Comparison of ENCODE assay signal across 17 mouse cellular contexts in genomic region chr7:113095092-113095491, GRCm38 (mm10).
"Had no signal": no experiment of that assay in that cellular context is flagged by ENCODE, and none has a peak within 500 bp of the region (broad histone marks: within the 10 kb centered on the region; RNA-seq: fewer than 3 reads in every experiment).

No protein-coding gene starts in this region.

- H3K9ac ChIP-seq: neural tube, embryonic 12.5 days; neural tube, embryonic 13.5 days; neural tube, embryonic 15.5 days; stomach, embryonic 15.5 days had no signal

- H3K9me3 ChIP-seq: neural tube, embryonic 12.5 days; neural tube, embryonic 13.5 days; neural tube, embryonic 15.5 days; stomach, embryonic 15.5 days had no signal

- H3K4me2 ChIP-seq: neural tube, embryonic 12.5 days; neural tube, embryonic 13.5 days; neural tube, embryonic 15.5 days; stomach, embryonic 15.5 days had no signal

- H3K27ac ChIP-seq: neural tube, embryonic 12.5 days; neural tube, embryonic 13.5 days; neural tube, embryonic 15.5 days; stomach, embryonic 15.5 days; stomach, postnatal 0 days had no signal

- H3K36me3 ChIP-seq: neural tube, embryonic 12.5 days; neural tube, embryonic 13.5 days; neural tube, embryonic 15.5 days; stomach, embryonic 15.5 days had no signal

- H3K27me3 ChIP-seq: neural tube, embryonic 12.5 days; neural tube, embryonic 13.5 days; neural tube, embryonic 15.5 days; stomach, embryonic 15.5 days had no signal

- DNase-seq: retina, postnatal 1 day; right cerebral cortex, adult 18-20 months; right cerebral cortex, postnatal 14 days; right cerebral cortex, postnatal 25 days; right cerebral cortex, postnatal 4 days; spleen, adult 18-20 months; thymus, adult 18-20 months; thymus, adult 2 months; thymus, postnatal 14 days; thymus, postnatal 25 days; thymus, postnatal 36 days; thymus, postnatal 4 days had no signal

- H3K4me3 ChIP-seq: neural tube, embryonic 12.5 days; neural tube, embryonic 13.5 days; neural tube, embryonic 15.5 days; stomach, embryonic 15.5 days had no signal

- H3K4me1 ChIP-seq: neural tube, embryonic 12.5 days; neural tube, embryonic 13.5 days; neural tube, embryonic 15.5 days; stomach, embryonic 15.5 days had no signal
